Comparison of ENCODE assay signal across 1 mouse cellular context in the genomic region with DNA sequence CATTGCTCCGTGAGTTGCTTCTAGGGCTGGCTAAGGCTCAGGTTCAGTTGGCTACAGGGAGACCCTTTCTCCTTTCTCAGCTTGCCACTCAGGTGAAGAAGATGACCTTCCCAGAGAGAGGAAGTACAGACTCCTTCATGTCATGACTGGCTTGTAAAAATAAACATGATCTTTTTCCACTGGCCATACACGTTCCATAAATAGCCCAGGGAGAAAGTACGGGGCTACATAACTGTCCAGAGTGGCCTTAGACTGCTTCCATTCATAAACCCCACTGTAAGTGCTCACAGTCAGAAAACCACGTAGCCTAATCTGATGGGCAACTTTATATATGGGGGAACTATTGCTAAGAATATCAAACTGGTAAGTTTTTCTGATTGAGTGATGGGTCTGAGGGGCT.
TF ChIP-seq lines count a peak whose summit lies in the region.

No protein-coding gene starts in this region.

TF ChIP-seq in MEL, 35 proteins besides CTCF, POLR2A, EP300 and RAD21:
- peak; percentile 38; the same call in 1 of the 2 replicates for TF ChIP-seq GATA1 (IDR thresholded peaks at IDR 0.05; ENCODE audit: low read depth, low read length)
- TF ChIP-seq SMC3 (IDR thresholded peaks at IDR 0.05; ENCODE audit: low read depth, low read length): no peak
